Mouse (Mus musculus) MN1 (cell line): ENCODE results near the gene Vamp3.
"Not testable (repeated sequence)": the region's sequence is repeated elsewhere in the genome, so short reads cannot be mapped to it uniquely, and the experiment has no call there.

Source experiments
- DNase-seq: peaks from one replicate; pipeline ENCODE4 v3.0.0-alpha.2; 2016; ENCODE audit warnings: low spot score

The Vamp3 gene

DNA sequence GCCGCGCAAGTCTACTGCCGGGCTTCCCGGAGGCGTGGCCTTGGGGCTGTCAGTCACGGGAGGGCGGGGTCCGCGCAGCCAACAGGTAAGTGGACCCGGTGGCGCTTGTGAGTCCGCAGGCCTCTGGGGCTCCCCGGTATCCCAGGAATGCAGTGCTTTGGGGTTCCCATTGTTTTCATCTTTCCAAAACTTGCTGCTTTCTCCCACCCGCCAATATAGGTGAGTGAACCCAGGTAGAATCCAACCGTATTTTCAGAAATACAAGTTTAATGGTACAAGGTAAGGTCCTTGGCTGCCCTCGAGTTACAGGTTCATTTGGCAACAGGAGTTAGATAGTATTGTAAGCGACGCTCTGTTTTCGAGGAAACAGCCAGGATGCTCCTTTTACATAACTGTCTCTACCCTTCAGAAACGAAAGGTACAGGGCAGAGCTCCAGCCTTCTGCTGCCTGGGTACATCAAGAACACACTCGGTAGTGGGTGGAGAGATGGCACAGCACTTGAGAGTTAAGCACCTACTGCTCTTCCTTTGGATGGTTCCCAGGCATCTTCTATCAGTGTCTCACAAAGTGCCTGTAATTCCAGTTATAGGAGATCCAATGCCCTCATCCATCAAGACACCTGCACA is 12.7 kb downstream of the Vamp3 start:
- no peak for DNase-seq

DNA sequence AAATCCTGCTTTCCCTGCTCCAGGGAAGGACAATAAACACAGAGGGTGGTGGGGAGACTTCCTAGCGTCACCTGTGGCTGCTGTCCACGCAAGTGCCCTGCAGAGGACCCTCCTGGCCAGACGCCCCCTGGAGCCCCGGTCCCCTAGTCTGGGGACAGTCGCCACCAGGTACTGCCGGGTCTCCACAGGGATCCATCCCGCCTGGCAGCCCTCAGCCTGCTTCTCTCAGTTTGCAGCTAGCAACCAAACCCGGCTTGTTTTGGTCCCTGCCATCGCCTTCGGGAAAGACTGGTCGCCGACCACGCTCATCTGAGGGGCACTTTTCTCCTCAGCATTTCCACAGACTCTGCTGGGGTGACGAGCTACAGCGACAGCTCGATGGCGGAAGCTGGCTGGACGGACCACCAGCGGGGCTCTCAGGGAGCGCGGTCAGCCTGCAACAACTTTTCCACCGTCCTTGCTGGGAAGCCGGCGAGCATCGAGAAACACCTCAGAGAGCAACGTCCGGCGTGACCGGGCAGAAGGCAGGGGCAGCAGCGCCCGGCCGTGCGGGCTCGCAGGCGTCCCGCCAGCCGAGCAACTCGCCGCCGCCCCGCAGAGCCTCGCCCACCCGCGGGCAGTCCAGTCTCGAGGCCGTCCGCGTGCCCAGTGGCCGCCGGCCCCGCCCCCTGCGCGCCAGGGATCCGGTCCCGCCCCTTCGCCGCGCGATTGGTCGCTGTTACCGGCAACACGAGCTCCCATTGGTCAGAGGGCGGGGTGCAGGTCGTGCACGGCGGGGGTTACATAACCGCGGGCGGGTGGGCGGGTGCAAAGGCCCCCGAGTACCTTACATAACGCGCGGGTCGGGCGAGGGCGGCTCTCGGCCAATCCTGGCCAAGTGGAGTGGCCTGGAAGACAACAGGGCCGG is 13.5 kb downstream of the Vamp3 start, which contains the start of gene Per3:
TSS of gene Per3 (minus strand) at position 629 of the 907 bp plus-strand sequence.
- peak; percentile 96 for DNase-seq

DNA sequence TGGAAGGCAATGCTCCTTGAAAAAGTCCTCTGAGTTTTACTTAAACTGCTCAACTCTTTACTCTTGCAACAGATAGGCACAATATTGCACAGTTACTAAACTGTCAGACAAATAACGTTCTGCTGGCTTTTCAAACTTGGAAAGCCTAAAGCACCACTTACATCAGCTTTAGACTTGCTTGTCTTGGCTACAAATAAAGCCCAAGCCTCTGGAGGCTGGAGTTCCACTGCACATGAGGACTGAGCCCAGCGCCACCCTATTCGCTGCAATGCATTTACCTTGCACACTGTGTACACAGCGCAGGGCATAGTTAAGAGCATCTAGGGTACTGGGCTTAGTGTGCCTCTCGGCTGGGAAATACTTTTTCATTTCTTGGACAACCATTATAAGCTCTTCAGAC is 14.5 kb downstream of the Vamp3 start:
- DNase-seq, result no peak

DNA sequence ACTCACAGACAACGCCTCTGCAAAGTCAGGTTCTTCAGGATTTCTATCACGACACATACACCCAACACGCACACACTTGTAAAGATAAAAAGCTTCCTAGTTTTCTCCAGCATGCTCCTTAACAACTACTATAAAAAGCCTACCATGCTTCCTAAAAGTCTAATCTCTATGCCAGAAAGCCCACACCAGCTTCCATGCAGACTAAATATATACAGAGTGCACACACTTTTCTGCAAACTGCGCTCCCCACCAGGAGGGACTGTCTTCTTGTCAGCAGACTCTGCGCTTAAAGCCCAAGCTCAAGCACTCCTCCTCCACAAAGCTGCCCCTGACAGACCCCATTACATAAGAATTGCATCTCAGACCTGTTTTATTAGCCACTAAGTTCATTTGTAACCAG is 16.3 kb downstream of the Vamp3 start:
- no peak for DNase-seq

DNA sequence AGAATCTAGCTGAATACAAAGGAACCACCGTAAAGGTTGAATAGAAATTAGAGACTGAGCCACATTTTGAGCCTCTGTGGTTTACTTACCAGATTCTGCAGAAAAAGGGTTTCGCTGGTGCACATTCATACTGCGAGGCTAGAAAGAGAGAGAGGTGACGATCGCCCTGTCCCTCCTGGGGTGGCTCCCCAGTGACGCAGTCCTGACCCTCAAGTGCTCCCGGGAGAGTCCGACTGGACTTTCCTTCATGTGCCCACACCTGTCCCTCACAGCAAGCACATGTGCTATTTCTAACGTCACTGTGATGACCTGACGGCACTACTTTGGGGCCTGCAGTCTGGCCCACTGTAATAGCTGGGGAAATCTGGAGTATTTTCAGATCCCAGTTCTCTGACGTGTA is 20.0 kb downstream of the Vamp3 start:
- DNase-seq, result no peak

DNA sequence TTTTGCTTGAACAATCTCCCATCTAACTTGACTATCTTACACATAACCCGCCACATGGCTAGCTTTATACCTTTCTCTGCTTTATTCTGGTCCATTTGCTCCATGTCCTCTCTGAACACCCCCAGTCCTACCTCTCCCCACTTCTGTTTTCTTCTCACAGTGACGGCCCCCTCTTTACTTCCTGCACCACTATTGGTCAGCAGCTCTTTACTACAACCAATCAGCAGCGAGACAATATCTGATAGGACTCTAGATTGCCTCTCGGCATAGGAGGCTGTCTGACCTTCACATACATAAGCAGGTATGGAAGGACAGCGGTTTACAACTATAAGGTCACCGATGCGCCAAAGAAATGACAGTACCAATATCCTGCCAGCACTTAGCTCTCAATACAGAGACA is 21.2 kb downstream of the Vamp3 start:
- no peak for DNase-seq

DNA sequence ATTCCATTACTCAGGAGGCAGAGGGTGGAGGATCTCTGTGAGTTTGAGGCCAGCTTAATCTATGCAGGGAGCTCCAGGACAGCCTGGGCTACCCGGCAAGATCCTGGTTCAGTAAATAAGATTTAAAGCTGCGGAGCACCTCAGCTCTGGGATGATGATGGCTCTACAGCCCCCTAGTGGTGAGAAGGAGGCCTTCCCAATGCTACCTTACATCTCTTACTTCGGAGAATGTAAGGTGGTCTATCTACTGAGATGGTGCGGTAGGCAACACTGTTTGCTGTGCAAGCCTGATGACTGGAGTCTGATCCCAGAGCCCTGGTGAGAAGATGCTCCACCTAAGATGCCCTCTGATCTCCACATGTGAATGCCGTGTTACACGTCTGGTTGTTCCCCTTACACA is 30.8 kb downstream of the Vamp3 start:
- DNase-seq, result peak; percentile 27

DNA sequence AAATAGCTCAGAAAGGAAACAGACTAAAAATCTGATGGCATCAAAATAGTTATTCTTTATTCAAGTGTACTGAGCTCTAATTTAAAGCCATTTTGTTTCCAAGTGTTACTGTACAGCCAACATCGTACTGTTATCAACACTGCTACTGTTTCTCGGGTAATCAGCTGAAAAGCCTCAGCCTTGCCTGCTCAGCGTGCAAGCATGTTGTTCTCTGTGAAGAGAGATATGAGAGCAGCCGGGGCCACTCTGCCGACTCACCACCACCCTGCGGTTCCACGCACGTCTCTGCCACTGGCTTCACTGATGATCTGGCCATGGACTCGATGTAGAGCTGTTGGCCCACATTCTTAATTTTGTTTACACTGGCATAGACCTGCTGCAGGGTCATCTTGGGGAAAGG is 33.6 kb downstream of the Vamp3 start:
- DNase-seq, result no peak

DNA sequence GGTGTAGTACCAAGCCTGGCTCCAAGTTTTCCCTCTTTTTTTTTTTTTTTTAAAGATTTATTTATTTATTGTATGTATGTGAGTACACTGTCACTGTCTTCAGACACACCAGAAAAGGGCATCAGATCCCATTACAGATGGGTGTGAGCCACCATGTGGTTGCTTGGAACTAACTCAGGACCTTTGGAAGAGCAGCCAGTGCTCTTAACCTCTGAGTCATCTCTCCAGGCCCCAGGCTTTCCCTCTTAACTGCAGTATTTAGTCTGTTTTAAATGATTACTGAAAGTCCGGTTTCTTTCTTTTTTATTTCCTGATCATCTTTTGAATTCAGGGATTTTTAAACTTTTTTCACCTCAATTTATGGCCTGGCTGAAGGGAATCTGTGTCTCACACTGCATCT is 40.4 kb downstream of the Vamp3 start:
- DNase-seq, result not testable (repeated sequence)

DNA sequence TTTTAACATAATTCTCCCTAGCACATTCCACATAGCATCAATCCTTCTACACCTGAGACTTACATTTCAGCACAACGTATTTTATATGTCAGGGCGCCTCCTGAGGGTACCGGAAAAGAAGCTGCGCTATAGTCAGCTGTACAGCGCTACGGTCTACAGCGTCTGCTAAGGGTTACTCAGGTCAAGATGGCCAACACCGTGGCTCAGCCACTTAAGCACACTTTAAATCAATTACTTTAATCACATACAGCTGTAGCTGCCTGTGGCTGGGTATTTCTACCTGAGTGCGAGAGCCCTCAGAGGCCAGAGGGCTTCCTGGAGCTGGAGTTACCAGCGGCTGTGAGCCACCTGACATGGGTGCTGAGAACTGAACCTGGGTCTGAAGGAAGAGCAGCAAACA is 41.8 kb downstream of the Vamp3 start:
- DNase-seq, result no peak

DNA sequence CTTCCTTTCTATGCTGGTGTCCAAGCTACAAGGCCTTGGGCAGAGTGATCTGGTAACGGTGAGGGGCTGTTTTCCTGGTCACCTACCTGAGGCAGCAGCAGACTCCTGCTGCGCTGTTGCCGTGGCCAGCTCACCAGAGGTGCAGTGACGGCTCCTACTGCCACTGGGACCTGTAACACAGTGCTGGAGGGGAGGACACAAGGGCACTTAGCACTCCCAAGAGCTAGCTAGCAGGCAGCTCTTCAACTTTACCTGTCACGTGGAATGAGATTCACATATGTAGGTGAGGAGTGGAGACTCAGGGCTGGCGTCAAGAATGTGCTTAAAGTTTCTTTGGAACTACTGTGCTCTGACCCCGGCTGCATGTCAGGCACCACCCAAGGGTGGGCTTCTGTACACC is 47.4 kb downstream of the Vamp3 start:
- DNase-seq, result no peak

DNA sequence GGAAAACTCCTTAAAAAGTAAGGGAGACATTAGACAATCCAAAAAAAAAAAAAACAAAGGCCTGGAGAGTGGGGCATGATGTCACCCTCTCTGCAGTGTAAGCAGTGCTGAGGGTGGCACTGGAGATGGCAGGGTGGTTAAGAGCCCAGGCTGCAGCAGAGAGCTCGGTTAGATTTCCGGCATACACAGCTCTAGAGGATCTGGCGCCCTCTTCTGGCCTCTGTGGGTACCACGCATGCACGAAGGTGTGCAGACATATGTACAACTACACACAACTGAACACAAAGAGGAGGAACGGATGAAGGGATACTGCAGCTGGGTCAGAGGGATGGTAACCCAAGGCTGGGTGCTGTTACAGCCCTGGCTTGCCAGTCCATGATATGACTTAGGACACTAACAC is 50.8 kb downstream of the Vamp3 start:
- no peak for DNase-seq

DNA sequence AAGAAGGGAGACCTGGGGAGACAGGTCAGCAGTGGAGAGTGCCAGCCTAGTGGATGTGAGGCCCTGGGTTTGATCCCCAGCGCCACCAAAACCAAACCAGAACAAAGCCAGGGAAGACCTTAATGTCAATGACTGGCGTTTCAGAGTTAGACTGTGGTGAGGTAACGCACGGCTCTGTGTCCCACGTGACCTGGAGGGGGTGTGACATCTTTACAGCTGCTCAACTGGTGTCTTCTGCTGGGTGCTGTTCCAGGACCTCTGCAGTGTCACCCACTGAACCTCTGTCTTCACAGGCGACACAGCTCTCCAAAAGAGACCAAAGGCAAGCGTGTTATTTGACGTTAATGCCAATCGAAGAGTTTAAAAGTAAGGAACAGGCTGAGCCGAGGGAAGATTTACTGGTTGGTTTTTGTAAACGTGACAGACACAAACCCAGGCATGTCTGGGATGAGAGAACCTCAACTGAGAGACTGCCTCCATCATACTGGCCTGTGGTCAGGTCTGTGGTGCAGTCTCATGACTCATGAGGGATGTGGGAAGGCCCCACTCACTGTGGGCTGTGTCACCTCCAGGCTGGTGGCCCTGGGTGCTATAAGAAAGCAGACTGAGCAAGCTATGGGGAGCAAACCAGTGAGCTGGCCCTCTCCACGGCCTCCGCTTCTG is 52.0 kb downstream of the Vamp3 start:
- no peak for DNase-seq

DNA sequence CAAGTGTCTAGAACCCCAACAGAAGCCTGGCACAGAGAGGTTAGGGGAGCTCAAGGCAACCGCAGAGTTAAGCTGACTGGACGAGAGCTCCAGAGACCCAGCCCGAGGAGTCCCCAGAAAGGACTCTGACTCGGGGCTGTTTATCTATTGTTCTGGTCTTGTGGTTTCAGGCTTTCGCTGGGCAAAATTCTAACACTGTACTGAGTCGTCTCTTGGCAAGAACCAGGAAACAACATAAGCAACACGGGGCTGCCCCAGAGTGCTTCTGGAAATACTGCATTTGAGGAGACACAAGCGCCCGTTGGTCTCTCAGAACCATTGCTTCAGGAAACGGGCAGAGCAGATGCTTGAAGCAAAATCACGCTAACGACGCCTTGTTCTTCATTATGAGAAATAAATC is 56.4 kb downstream of the Vamp3 start:
- no peak for DNase-seq

DNA sequence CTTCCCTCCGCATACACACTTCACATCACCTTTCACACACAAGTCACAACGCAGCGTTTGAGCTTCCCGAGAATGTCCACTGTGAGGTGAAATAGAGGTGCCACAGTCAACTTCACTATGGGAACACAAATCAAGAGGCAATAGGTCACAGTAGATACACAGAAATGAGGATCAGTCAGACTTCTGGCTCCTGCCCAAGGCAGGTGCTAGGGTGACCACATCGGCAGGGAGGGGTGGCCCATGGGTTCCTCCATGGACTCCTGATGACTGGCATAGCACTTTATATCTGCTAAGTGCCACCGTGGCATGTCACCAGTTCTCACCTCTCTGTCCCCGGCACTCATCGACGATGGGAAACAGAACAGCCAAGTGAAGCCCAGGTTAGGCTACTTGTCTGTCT is 59.1 kb downstream of the Vamp3 start:
- no peak for DNase-seq
